Mouse (Mus musculus): ENCODE measurements around the gene Gm49450.

Gm49450 gene

GRCm38 (mm10) chr15:98953401-98954356 lies at the start of gene Gm49450, which contains the start of gene Tuba1a:
Gene Gm49450, minus strand, starts transcription at chr15:98953551.
Gene Tuba1a, minus strand, starts transcription at chr15:98953703.
- peak; percentile 97 for DNase-seq

GRCm38 (mm10) chr15:99001451-99001931 lies 48.1 kb upstream of the Gm49450 start:
- DNase-seq, result no peak

GRCm38 (mm10) chr15:99000535-99001283 lies 47.4 kb upstream of the Gm49450 start:
- no peak for DNase-seq

GRCm38 (mm10) chr15:98998775-98999157 lies 45.4 kb upstream of the Gm49450 start:
- DNase-seq, result no peak

GRCm38 (mm10) chr15:98997938-98998774 lies 44.8 kb upstream of the Gm49450 start:
- no peak for DNase-seq

GRCm38 (mm10) chr15:98996840-98997239 lies 43.5 kb upstream of the Gm49450 start:
- DNase-seq, result no peak

GRCm38 (mm10) chr15:98994957-98995520 lies 41.7 kb upstream of the Gm49450 start:
- no peak for DNase-seq

GRCm38 (mm10) chr15:98993865-98994264 lies 40.5 kb upstream of the Gm49450 start:
- DNase-seq, result peak; percentile 80

- peak; percentile 92 for DNase-seq
Observed at GRCm38 (mm10) chr15:98993093-98993793, 39.9 kb upstream of the Gm49450 start.

GRCm38 (mm10) chr15:98992086-98992912 lies 38.9 kb upstream of the Gm49450 start:
- DNase-seq, result peak; percentile 63

GRCm38 (mm10) chr15:98991540-98992050 lies 38.2 kb upstream of the Gm49450 start:
- DNase-seq, result no peak

- DNase-seq, result no peak
Observed at GRCm38 (mm10) chr15:98990669-98991539, 37.6 kb upstream of the Gm49450 start.

- DNase-seq, result no peak
Observed at GRCm38 (mm10) chr15:98989701-98990430, 36.5 kb upstream of the Gm49450 start.

GRCm38 (mm10) chr15:98988787-98989186 lies 35.4 kb upstream of the Gm49450 start:
- no peak for DNase-seq

- no peak for DNase-seq
Observed at GRCm38 (mm10) chr15:98987661-98988181, 34.4 kb upstream of the Gm49450 start.

- no peak for DNase-seq
Observed at GRCm38 (mm10) chr15:98987077-98987630, 33.8 kb upstream of the Gm49450 start.

- no peak for DNase-seq
Observed at GRCm38 (mm10) chr15:98985982-98986715, 32.8 kb upstream of the Gm49450 start.
